Mouse (Mus musculus): ENCODE results near the gene Nmrk2. TPM values are rescaled to one million over a fixed set of nuclear protein-coding genes. Genes with fewer than 3 reads are reported as not detected.

Gene Nmrk2
- polyA plus RNA-seq, 1 experiment from 2014 or later = 5.2 TPM

- 7% methylated on average over 37 of the region's 37 CpGs for WGBS
- Histone ChIP-seq H3K27me3 (replicated peaks) (peaks cover 44% of the 10 kb centered on the region), H3K4me2 (peak overlapping the region; percentile 75), H3K36me3 (peaks cover 23% of the 10 kb centered on the region), H3K9me3 (no peaks in the 10 kb centered on the region), H3K27ac (replicated peaks) (peak overlapping the region; percentile 99), H3K4me3 (peak overlapping the region; percentile 58), H3K4me1 (peaks cover 58% of the 10 kb centered on the region), H3K9ac (peak overlapping the region; percentile 97)
- ATAC-seq (ENCODE audit: extremely low read depth, insufficient number of reproducible peaks, low FRiP score, low TSS enrichment) = peak; percentile 35; the same call in 1 of the 2 replicates
Measured at GRCm38 (mm10) chr10:81193991-81194774, 7.7 kb downstream of the Nmrk2 start.

GRCm38 (mm10) chr10:81192968-81193501 is 8.8 kb downstream of the Nmrk2 start:
- H3K9ac ChIP-seq = peak overlapping the region; percentile 92
- H3K4me2 ChIP-seq = peak overlapping the region; percentile 92
- H3K4me3 ChIP-seq = peak overlapping the region; percentile 65
- ATAC-seq (ENCODE audit: extremely low read depth, insufficient number of reproducible peaks, low FRiP score, low TSS enrichment) = 0 out of 2 replicates have a peak, but pooled peaks have one; percentile 19
- H3K4me1 ChIP-seq = peaks cover 49% of the 10 kb centered on the region
- peaks cover 39% of the 10 kb centered on the region for H3K27me3 ChIP-seq (replicated peaks)
- H3K9me3 ChIP-seq = no peaks in the 10 kb centered on the region
- H3K27ac ChIP-seq (replicated peaks) = peak overlapping the region; percentile 99
- 6% methylated on average over 19 of the region's 19 CpGs for WGBS
- H3K36me3 ChIP-seq = peaks cover 33% of the 10 kb centered on the region

- Histone ChIP-seq H3K4me2 (peak overlapping the region; percentile 92), H3K4me1 (peaks cover 45% of the 10 kb centered on the region), H3K9me3 (no peaks in the 10 kb centered on the region), H3K9ac (peak overlapping the region; percentile 92), H3K4me3 (peak overlapping the region; percentile 65), H3K27ac (replicated peaks) (peak overlapping the region; percentile 99), H3K36me3 (peaks cover 39% of the 10 kb centered on the region), H3K27me3 (replicated peaks) (peaks cover 37% of the 10 kb centered on the region)
- under 1% methylated on average over 76 of the region's 93 CpGs for WGBS
- ATAC-seq (ENCODE audit: extremely low read depth, insufficient number of reproducible peaks, low FRiP score, low TSS enrichment) = peak; percentile 71
Measured at GRCm38 (mm10) chr10:81192270-81192967, 9.4 kb downstream of the Nmrk2 start.

- Histone ChIP-seq H3K27me3 (replicated peaks) (peaks cover 28% of the 10 kb centered on the region), H3K4me3 (peak overlapping the region; percentile 65), H3K4me2 (peak overlapping the region; percentile 92), H3K36me3 (peaks cover 48% of the 10 kb centered on the region), H3K27ac (replicated peaks) (peak overlapping the region; percentile 99), H3K9me3 (no peaks in the 10 kb centered on the region), H3K9ac (peak overlapping the region; percentile 92), H3K4me1 (peaks cover 36% of the 10 kb centered on the region)
- ATAC-seq (ENCODE audit: extremely low read depth, insufficient number of reproducible peaks, low FRiP score, low TSS enrichment) = no peak
- WGBS = 71% methylated on average over 18 of the region's 18 CpGs
Measured at GRCm38 (mm10) chr10:81191342-81191982, 10.4 kb downstream of the Nmrk2 start.

- no peak for ATAC-seq (ENCODE audit: extremely low read depth, insufficient number of reproducible peaks, low FRiP score, low TSS enrichment)
- Histone ChIP-seq H3K4me3 (no peak overlapping the region), H3K4me1 (peaks cover 34% of the 10 kb centered on the region), H3K9ac (peak overlapping the region; percentile 47), H3K4me2 (no peak overlapping the region), H3K36me3 (peaks cover 51% of the 10 kb centered on the region), H3K27ac (replicated peaks) (peak overlapping the region; percentile 99), H3K9me3 (no peaks in the 10 kb centered on the region), H3K27me3 (replicated peaks) (peaks cover 22% of the 10 kb centered on the region)
- WGBS = 47% methylated on average over 6 of the region's 6 CpGs
Measured at GRCm38 (mm10) chr10:81190912-81191321, 10.9 kb downstream of the Nmrk2 start.

GRCm38 (mm10) chr10:81190236-81190911 is 11.5 kb downstream of the Nmrk2 start:
- no peaks in the 10 kb centered on the region for H3K9me3 ChIP-seq
- no peak overlapping the region for H3K4me3 ChIP-seq
- peaks cover 38% of the 10 kb centered on the region for H3K4me1 ChIP-seq
- WGBS = 71% methylated on average over 31 of the region's 31 CpGs
- H3K9ac ChIP-seq = peak overlapping the region; percentile 47; the same call in 1 of the 2 replicates
- H3K27ac ChIP-seq (replicated peaks) = peak overlapping the region; percentile 99; the same call in 1 of the 2 replicates
- H3K36me3 ChIP-seq = peaks cover 56% of the 10 kb centered on the region
- ATAC-seq (ENCODE audit: extremely low read depth, insufficient number of reproducible peaks, low FRiP score, low TSS enrichment) = no peak
- H3K4me2 ChIP-seq = no peak overlapping the region
- peaks cover 17% of the 10 kb centered on the region for H3K27me3 ChIP-seq (replicated peaks)

GRCm38 (mm10) chr10:81189821-81190220 is 12.0 kb downstream of the Nmrk2 start:
- Histone ChIP-seq H3K27ac (replicated peaks) (no peak overlapping the region), H3K4me1 (peaks cover 43% of the 10 kb centered on the region), H3K4me3 (no peak overlapping the region), H3K4me2 (no peak overlapping the region), H3K9ac (no peak overlapping the region), H3K36me3 (peaks cover 61% of the 10 kb centered on the region), H3K27me3 (replicated peaks) (peaks cover 11% of the 10 kb centered on the region), H3K9me3 (no peaks in the 10 kb centered on the region)
- WGBS = 77% methylated on average over 26 of the region's 26 CpGs
- no peak for ATAC-seq (ENCODE audit: extremely low read depth, insufficient number of reproducible peaks, low FRiP score, low TSS enrichment)

- H3K9ac ChIP-seq = peak overlapping the region; percentile 44; the same call in 1 of the 2 replicates
Measured at GRCm38 (mm10) chr10:81187161-81187560, 14.7 kb downstream of the Nmrk2 start.

GRCm38 (mm10) chr10:81184765-81185164 is 17.1 kb downstream of the Nmrk2 start:
- no peak for ATAC-seq (ENCODE audit: extremely low read depth, insufficient number of reproducible peaks, low FRiP score, low TSS enrichment)
- H3K27ac ChIP-seq (replicated peaks) = peak overlapping the region; percentile 94
- peaks cover 49% of the 10 kb centered on the region for H3K4me1 ChIP-seq
- peak overlapping the region; percentile 82 for H3K4me2 ChIP-seq
- 13% methylated on average over 4 of the region's 4 CpGs for WGBS
- peaks cover 79% of the 10 kb centered on the region for H3K36me3 ChIP-seq
- H3K9me3 ChIP-seq = no peaks in the 10 kb centered on the region
- peak overlapping the region; percentile 89 for H3K9ac ChIP-seq
- H3K4me3 ChIP-seq = peak overlapping the region; percentile 6; the same call in 1 of the 2 replicates
- no peaks in the 10 kb centered on the region for H3K27me3 ChIP-seq (replicated peaks)

More at GRCm38 (mm10) chr10:81187161-81187560, 14.7 kb downstream of the Nmrk2 start:
- H3K36me3 ChIP-seq = peaks cover 76% of the 10 kb centered on the region
- no peak overlapping the region for H3K4me3 ChIP-seq
- no peak overlapping the region for H3K4me2 ChIP-seq
- WGBS = 94% methylated on average over 9 of the region's 9 CpGs
- H3K4me1 ChIP-seq = peaks cover 46% of the 10 kb centered on the region
- H3K9me3 ChIP-seq = no peaks in the 10 kb centered on the region
- no peaks in the 10 kb centered on the region for H3K27me3 ChIP-seq (replicated peaks)
- no peak overlapping the region for H3K27ac ChIP-seq (replicated peaks)
- ATAC-seq (ENCODE audit: extremely low read depth, insufficient number of reproducible peaks, low FRiP score, low TSS enrichment) = no peak

GRCm38 (mm10) chr10:81183805-81184204 is 18.0 kb downstream of the Nmrk2 start, which contains the start of gene 4930442H23Rik:
Gene 4930442H23Rik, minus strand, starts transcription at chr10:81183849.
- no peaks in the 10 kb centered on the region for H3K9me3 ChIP-seq
- peak within 1 kb of the TSS; percentile 94 for H3K27ac ChIP-seq (replicated peaks)
- peaks cover 58% of the 10 kb centered on the region for H3K4me1 ChIP-seq
- peak within 1 kb of the TSS; percentile 89 for H3K9ac ChIP-seq
- H3K4me2 ChIP-seq = peak within 1 kb of the TSS; percentile 82
- 69% methylated on average over 5 of the region's 5 CpGs for WGBS
- peaks cover 83% of the 10 kb centered on the region for H3K36me3 ChIP-seq
- peak within 1 kb of the TSS; percentile 80 for H3K4me3 ChIP-seq
- no peaks in the 10 kb centered on the region for H3K27me3 ChIP-seq (replicated peaks)
- ATAC-seq (ENCODE audit: extremely low read depth, insufficient number of reproducible peaks, low FRiP score, low TSS enrichment) = no peak
